Mouse (Mus musculus): Measurements from ENCODE around the gene Nek1.

Nek1 gene

GRCm38 (mm10) chr8:61162186-61162566 lies 169.2 kb downstream of the Nek1 start:
- DNase-seq: no peak

GRCm38 (mm10) chr8:61171546-61171945 lies 178.6 kb downstream of the Nek1 start:
- DNase-seq: no peak

DNA sequence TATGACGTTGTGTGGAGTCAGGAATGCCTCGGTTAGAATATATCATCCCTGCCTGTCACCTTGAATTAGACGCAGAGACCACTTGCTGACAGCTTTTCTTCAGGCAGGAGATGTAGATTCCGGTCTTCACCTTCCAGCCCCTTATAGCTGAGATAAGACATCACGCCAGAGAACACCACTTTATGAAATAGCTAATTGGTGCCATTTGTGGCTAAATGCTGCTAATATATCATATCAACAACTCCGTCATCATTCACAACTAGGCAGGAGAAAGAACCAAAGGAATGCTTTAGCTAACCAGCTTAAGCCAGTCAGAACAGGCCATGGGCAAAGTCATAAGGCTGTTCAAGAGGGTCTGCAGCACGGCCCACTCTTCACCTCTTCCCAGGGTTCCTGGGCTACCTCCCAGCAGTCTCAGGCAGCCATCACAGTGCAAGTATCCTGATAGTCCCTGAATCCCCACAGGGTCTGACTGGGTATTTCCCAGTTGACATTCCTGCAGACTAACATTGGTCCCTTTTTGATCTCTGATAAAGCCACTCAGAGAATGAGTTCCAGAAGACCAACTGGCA lies 181.0 kb downstream of the Nek1 start:
- DNase-seq: no peak

GRCm38 (mm10) chr8:61175876-61176275 lies 182.9 kb downstream of the Nek1 start:
- no peak for DNase-seq

- no peak for DNase-seq
Measured at GRCm38 (mm10) chr8:61177680-61178593, 184.9 kb downstream of the Nek1 start.

DNA sequence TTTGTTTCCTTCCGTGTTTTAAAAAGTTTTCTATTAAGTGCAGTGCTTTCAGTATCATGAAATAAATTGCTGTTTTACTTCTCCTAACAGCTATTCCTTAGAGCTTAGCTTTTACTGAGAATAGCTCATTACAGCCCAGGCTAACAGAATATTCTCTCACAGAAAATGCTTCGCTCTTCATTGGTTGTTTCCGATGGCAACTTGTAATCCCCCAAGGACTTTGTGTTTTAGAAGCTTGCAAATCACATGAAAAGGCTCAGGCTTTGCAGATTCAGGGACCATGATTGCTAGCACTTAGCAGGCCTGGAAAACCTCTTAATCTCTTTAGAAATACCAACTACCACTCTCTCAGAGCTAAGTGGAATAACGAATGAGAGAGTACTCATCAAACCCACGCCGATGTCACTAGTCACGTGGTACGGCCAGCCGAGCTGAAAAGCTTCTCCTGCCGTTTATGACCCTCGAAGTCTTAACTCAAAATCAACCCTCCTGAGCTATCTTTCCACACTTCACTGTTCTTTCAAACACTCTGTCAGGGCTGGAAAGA lies 185.7 kb downstream of the Nek1 start:
- DNase-seq: no peak
